Mouse (Mus musculus): ENCODE measurements at regions not wholly inside any gene's neighbourhood (a gene's known extent, or its start where the extent isn't known, plus 50 kb on each side); places are given as distances from the start of the nearest gene placed in this dataset.

DNA sequence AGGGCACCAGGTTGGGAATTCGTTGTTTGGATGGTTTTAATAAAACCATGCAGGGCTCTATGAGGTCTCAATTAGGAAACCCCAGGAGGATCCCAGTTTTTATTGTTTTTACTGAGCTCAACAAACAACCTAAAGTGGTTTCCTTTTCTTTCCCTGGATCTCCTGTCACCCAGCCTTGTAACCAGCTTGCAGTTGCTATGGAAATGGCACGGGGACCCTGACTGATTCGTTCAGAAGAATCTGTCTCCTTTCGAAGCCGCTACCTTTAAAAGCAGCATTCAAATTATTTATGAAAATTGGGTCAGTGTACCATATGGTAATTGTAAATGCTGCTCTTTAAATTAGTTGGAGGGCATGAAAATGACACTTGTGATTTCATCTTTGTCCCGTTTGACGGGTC, 176.5 kb upstream of the Rhobtb1 start:
- no peak for TF ChIP-seq CTCF (IDR thresholded peaks at IDR 0.05; ENCODE audit: low read depth, low read length)
- no peak for TF ChIP-seq POLR2A (IDR thresholded peaks at IDR 0.05; ENCODE audit: extremely low read depth, insufficient read depth, low read length)

Measured in liver, adult 2 months (tissue).